Mouse (Mus musculus) small intestine, adult 2 months (tissue): ENCODE data around the gene Retreg1. TPM values are rescaled to one million over a fixed set of nuclear protein-coding genes. Genes with fewer than 3 reads are reported as not detected.
A peak's percentile ranks its signal among the peaks of the same experiment; 100 is the strongest.

ENCODE experiments used
- H3K27ac ChIP-seq: fragments of 200-500 bp; 2 replicates; pipeline ENCODE4 v1.5.1; 2012; ENCODE audit warnings: low read depth, low read length, control low read depth, inconsistent platforms; ENCODE audit not compliant: insufficient read depth
- H3K27me3 ChIP-seq: fragments of 200-500 bp; 2 replicates; pipeline ENCODE4 v1.6.1; 2012; ENCODE audit warnings: mild to moderate bottlenecking, moderate library complexity, low read length, inconsistent platforms; ENCODE audit not compliant: control insufficient read depth, insufficient read depth
- H3K36me3 ChIP-seq: fragments of 200-500 bp; 2 replicates; pipeline ENCODE4 v1.6.1; 2012; ENCODE audit warnings: mild to moderate bottlenecking, low read length, control low read depth, inconsistent platforms; ENCODE audit not compliant: control insufficient read depth, insufficient read depth
- H3K4me1 ChIP-seq: fragments of 200-500 bp; 2 replicates; pipeline ENCODE4 v1.6.1; 2012; ENCODE audit warnings: low read length, inconsistent platforms, mixed read lengths; ENCODE audit not compliant: control insufficient read depth, insufficient read depth, insufficient read length
- H3K4me3 ChIP-seq: fragments of 200-500 bp; 2 replicates; pipeline ENCODE4 v1.5.1; 2012; ENCODE audit warnings: low read depth, mild to moderate bottlenecking, control low read depth, inconsistent platforms, low read length, moderate library complexity
- CTCF ChIP-seq: fragments of 200-500 bp; IDR thresholded peaks from 2 replicates; pipeline ENCODE4 v1.5.1; 2012; ENCODE audit warnings: low read depth, mild to moderate bottlenecking, control low read depth, inconsistent platforms, low read length, moderate library complexity, mixed read lengths; ENCODE audit not compliant: insufficient replicate concordance, insufficient read length; ENCODE audit errors: extremely low read depth
- POLR2A ChIP-seq: fragments of 200-500 bp; IDR thresholded peaks from 2 replicates; pipeline ENCODE4 v1.6.1; 2012; ENCODE audit warnings: low read depth, mild to moderate bottlenecking, control low read depth, inconsistent platforms, low read length, moderate library complexity
- WGBS: fragments of 180-500 bp; shearing (Covaris S2); methylation state at CpG from one replicate; pipeline ENCODE4 v1.1.7; 2018; 5-methylcytosine and 5-hydroxymethylcytosine counted together
- polyA plus RNA-seq: library from polyadenylated mRNA; depleted of rRNA; stranded (reverse); fragments of >200 nt; gene quantifications from 2 replicates; pipeline ENCODE4 v1.2.3, GENCODE M21; 2012

Retreg1 gene
- polyA plus RNA-seq, 1 experiment = 7.5 TPM

DNA sequence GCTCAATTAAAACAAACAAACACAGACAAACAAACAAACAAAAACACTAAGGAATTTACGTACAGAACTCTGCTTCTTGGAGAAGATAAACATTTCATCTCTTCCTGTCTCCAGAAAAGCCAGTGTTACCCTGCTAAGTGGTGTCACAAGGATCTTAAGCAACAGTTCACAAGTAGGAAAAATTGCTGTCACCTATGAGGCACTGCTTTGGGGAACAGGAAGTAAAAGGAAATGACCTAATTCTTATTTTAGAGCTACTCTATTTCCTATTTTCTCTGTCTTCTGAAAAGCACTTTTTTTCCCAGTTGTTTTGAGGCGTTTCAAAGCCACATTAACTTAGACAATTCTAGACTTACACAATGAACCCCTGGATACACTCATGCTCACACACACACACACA is 12.6 kb upstream of the Retreg1 start:
- 66% methylated on average over 2 of the region's 2 CpGs for WGBS
- H3K4me1 ChIP-seq = peaks cover 3% of the 10 kb centered on the region; the same call in 1 of the 2 replicates
- H3K4me3 ChIP-seq = no peak overlapping the region
- no peaks in the 10 kb centered on the region for H3K36me3 ChIP-seq
- peak overlapping the region; percentile 27 for H3K27ac ChIP-seq
- H3K27me3 ChIP-seq = no peaks in the 10 kb centered on the region
- no peak for TF ChIP-seq POLR2A
- TF ChIP-seq CTCF = no peak

GRCm38 (mm10) chr15:25834282-25834681 is 8.7 kb upstream of the Retreg1 start:
- no peaks in the 10 kb centered on the region for H3K36me3 ChIP-seq
- no peaks in the 10 kb centered on the region; the same call in 1 of the 2 replicates for H3K27me3 ChIP-seq
- WGBS = 89% methylated on average over 2 of the region's 2 CpGs
- no peak overlapping the region for H3K27ac ChIP-seq
- no peak overlapping the region for H3K4me3 ChIP-seq
- no peak for TF ChIP-seq POLR2A
- no peaks in the 10 kb centered on the region for H3K4me1 ChIP-seq

DNA sequence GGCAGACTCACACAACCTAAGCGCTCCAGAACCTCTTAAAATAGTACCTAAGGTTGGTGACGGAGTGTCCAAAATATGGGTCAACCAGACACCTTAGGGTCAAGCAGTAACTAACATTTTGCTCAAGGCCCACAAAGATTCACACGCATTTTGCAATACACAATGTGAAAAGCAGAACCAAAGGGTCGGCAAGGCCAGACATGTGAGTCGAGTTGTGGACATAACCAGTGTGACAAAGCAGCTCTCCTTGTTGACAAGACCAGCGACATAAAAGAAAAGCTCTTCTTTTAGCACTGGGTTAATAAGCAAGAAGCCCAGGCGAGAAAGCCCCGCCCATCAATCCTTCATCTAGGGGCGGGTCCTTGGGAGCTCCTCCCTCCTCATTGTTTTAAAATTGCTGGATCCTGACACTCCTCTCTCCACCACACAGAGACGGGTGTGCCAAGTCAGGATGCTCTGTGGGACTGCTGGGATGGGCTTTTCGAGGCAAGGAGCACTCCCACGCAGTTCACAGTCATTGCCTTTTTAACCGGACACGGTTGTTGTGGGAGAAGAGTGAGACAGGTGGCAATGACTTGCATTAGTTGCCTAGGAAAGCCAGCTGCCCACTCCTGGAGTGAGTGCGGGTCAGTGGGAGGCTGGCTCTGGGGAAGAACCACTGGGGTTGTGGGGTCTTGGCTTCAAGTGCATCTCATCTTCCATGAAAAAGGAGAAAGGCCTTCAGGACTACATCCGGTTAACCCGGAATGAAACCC is 7.9 kb upstream of the Retreg1 start:
- Histone ChIP-seq H3K27me3 (no peaks in the 10 kb centered on the region; the same call in 1 of the 2 replicates), H3K4me3 (no peak overlapping the region), H3K36me3 (no peaks in the 10 kb centered on the region), H3K4me1 (no peaks in the 10 kb centered on the region), H3K27ac (no peak overlapping the region)
- TF ChIP-seq POLR2A (no peak), CTCF (no peak)
- 78% methylated on average over 17 of the region's 17 CpGs for whole genome bisulfite sequencing

- Histone ChIP-seq H3K36me3 (no peaks in the 10 kb centered on the region), H3K4me3 (peak overlapping the region; percentile 82), H3K27me3 (no peaks in the 10 kb centered on the region; the same call in 1 of the 2 replicates), H3K4me1 (no peaks in the 10 kb centered on the region), H3K27ac (peak overlapping the region; percentile 27)
- no peak for TF ChIP-seq POLR2A
- TF ChIP-seq CTCF = no peak
- WGBS = 14% methylated on average over 16 of the region's 16 CpGs
These were observed 406 bp upstream of the Retreg1 start for GRCm38 (mm10) chr15:25842462-25843085.

DNA sequence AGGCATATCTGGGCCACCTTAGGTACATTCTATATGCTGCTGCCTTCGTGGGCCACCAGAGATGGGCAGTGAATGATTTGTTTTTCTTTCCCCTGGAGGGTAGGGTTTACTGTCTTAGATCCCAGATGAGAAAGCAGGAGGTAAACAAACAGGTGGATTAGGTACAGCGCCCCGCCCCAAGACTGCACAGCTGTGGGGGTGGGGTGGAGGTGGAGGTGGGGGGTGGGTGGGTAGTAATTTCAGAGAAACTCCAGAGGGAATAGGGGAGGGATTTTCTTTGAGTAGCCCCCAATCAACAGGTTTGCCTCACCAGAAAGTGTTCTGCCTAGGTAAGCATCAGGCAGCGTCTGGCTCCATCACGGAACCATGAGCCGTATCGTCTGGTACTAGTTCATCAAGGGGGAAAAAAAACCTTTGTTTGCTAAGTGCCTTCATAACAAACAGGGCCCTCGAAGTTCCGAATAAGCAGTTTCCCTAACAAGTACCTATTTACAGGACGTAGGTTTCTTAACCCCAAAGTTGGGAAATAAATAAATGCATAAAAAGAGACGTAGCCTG is 1.1 kb downstream of the Retreg1 start:
- peak overlapping the region; percentile 82 for H3K4me3 ChIP-seq

GRCm38 (mm10) chr15:25844771-25845170 is 1.8 kb downstream of the Retreg1 start:
- TF ChIP-seq CTCF = no peak
- no peak for TF ChIP-seq POLR2A
- Histone ChIP-seq H3K4me3 (no peak overlapping the region), H3K27me3 (no peaks in the 10 kb centered on the region), H3K36me3 (no peaks in the 10 kb centered on the region), H3K27ac (no peak overlapping the region), H3K4me1 (no peaks in the 10 kb centered on the region)
- 59% methylated on average over 4 of the region's 4 CpGs for WGBS

More for the DNA sequence above, 1.1 kb downstream of the Retreg1 start:
- Histone ChIP-seq H3K27ac (no peak overlapping the region), H3K4me1 (no peaks in the 10 kb centered on the region), H3K36me3 (no peaks in the 10 kb centered on the region), H3K27me3 (no peaks in the 10 kb centered on the region)
- TF ChIP-seq POLR2A = no peak
- no peak for TF ChIP-seq CTCF
- WGBS = 35% methylated on average over 11 of the region's 11 CpGs

DNA sequence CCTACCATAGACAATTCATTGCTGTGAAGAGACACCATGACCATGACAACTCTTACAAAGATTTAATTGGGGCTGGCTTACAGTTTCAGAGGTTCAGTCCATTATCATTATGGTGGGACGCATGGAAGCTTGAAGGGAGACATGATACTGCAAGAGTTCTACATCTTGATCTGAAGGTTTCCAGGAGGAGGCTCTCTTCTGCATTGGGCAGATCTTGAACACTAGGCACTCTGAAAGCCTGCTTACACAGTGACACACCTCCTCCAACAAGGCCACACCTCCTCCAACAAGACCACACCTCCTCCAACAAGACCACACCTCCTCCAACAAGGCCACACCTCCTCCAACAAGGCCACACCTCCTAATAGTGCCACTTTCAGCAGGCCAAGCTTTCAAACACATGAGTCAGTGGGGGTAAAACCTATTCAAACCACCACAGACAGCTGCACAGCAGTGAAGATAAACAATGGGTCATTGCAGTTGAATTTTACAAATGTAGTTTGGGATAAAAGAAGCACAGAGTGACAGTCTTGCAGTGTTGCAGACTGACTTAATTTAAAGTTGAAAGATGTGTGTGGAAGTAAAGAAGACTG is 4.7 kb downstream of the Retreg1 start:
- Histone ChIP-seq H3K27ac (no peak overlapping the region), H3K4me3 (no peak overlapping the region), H3K4me1 (no peaks in the 10 kb centered on the region), H3K27me3 (no peaks in the 10 kb centered on the region), H3K36me3 (no peaks in the 10 kb centered on the region)
- TF ChIP-seq POLR2A = no peak
- no peak for TF ChIP-seq CTCF
- WGBS = 84% methylated on average over 1 of the region's 1 CpGs
